Mouse (Mus musculus) heart, postnatal 36 days (tissue): Measurements from ENCODE around the gene Naa80. TPM values are rescaled to one million over a fixed set of nuclear protein-coding genes. Genes with fewer than 3 reads are reported as not detected.

Source experiments
- DNase-seq, 2 experiments: peaks; one replicate each; pipeline ENCODE4 v3.0.0; 2021 to 2022
- intact Hi-C: fragments of 180-260 bp; cut with DNase I; formaldehyde crosslinking; loops from one replicate; pipeline ENCODE4 v1.15.1; 2025
- total RNA-seq, 2 experiments: library from RNA; stranded (reverse); gene quantifications; 2 replicates each; pipeline ENCODE4 v1.2.3; 2021

Naa80 gene
- total RNA-seq, 2 experiments from 2014 or later, result 16.6 to 19.1 TPM

DNA sequence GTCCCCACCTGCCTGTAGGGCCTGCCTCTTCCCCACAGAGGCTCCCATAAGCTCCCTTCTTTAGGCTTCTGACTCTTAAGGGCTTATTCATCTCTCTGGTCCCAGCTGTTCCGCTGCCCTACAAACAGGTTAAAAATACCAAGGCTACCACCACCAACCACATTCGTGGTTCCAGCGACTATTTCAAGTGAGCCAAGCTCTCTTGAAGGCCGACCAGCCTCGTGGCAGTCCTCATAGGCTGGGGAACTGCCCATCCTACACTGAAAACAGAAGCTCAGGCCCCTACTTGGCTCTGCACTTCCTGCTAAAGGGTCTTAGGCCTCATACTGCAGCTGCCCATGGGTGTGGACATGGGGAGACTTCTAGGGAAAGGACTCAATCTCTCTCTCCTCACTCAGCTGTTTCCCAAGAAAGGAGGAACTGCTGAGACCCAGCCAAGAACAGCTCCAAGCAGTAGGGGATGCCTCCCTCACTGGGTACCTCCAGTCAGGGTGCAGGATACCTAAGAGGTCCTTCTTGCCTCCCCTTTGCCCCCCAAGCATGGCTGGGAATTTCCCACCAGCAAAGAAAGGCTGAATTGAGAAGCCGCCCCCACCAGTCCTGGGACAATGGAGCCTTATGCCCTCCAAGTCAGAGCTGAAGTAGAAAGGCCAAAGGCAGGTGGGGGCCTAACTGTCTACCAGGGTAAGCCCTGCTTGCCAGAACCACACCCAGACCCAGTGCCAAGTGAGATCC lies 32.9 kb downstream of the Naa80 start:
- intact Hi-C loops, result loop anchor here (2.0 kb wide), 1 partner anchor 21 kb away; no protein-coding TSS in a partner anchor
- peak in 1 of 2 experiments; percentile 58 for DNase-seq

DNA sequence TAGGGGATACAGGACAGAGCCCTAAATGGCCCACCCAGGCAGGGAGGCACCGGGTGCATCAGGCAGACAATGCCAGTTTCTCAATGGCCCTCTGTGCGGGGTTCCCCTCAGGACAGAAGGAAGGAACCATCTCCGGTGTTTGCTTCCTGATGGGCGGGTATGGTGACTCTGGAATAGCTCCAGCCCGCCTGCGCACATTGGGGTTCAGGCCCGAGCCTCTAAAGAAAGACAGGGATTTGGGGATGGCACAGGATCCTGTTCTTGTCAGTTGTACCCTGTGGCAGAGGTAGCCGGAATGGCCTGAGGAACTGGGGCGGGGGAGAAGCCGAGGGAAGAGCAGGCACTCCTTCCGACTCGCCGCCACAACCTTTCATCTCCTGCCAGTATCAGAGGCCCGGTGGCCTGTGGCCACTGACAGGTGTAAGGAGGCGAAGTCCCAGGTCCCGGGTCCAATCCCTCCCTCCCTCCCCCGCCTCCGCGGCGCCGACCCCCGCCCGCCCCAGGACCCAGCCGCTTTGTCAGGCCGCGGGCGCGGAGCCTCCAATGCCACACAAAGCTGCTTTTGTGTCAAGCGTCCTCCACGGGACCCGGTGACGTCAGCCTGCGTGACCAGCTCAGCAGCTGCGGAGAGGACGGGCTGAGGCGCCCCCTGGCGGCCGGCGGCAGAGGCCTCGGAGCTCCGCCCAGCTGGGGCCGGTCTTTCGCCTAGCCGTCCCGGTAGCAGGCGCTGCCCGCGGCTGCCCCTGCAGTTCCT lies 33.7 kb downstream of the Naa80 start:
- intact Hi-C loops, result loop anchor here (2.0 kb wide), 1 partner anchor 20 kb away; no protein-coding TSS in a partner anchor
- peak; percentile 99 to 100 for DNase-seq

DNA sequence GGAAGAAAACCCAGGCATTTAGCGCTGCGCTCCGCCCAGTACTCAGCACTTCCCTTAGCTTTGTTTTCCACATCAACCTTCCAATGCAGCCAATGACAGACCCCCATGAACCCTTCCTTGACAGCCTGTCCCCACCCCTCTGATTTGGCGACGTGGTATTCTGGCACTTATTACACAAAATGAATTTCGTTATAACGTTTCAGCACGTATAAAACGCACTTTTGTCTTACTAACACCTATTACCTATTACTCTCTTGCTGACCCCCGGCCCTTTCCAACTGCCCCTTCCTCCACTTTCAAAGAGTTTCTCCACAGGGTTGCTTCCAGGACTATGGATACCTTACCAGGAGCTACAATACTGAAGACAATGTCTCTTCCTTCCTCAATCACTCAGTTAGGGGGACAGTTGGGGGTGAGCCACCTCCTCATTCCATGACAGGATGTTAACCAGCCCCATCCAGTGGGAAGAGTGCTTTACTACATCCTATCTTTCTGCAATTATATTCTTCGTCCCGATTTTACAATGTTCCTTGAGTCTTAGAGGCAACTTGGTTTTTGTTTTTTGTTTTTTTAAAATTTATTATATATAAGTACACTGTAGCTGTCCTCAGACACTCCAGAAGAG lies 34.4 kb downstream of the Naa80 start:
- intact Hi-C loops, result loop anchor here (2.0 kb wide), 1 partner anchor 20 kb away; no protein-coding TSS in a partner anchor

DNA sequence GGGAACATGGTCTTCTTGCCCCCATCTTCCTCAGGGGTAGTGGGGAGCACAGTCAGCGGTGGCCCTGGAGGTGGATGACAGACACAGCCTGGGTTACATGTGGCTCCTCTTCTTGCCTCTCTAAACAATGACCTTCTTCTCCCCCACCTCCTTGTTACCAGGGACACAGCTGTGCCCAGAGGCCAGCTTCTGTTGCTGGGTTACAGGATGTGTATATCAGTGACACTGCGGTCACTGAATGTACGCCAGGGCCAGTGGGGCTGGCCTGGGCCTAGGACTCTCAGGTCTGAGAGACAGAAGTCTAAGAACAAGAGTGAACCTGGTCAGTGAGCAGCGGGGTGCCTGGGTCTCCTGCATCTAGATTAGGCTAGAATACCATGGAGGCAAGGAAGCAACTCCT lies 36.3 kb downstream of the Naa80 start:
- intact Hi-C loops, result no loop called here
- DNase-seq, result no peak

More for the DNA sequence above, 34.4 kb downstream of the Naa80 start:
- DNase-seq, result no peak

DNA sequence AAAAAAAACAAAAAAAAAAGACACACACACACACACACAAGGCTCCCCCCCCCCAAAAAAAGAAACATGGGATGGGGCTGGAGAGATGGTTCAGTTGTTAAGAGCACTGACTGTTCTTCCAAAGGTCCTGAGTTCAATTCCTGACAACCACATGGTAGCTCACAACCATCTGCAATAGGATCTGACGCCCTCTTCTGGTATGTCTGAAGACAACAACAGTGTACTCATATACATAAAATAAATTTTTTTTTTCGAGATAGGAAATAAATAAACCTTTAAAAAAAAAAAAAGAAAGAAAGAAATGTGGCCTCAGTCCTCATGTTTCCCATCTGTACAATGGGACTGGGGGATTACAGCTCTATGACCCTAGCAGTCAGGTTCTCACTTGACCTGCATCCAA lies 38.8 kb downstream of the Naa80 start:
- intact Hi-C loops, result no loop called here
- no peak for DNase-seq

DNA sequence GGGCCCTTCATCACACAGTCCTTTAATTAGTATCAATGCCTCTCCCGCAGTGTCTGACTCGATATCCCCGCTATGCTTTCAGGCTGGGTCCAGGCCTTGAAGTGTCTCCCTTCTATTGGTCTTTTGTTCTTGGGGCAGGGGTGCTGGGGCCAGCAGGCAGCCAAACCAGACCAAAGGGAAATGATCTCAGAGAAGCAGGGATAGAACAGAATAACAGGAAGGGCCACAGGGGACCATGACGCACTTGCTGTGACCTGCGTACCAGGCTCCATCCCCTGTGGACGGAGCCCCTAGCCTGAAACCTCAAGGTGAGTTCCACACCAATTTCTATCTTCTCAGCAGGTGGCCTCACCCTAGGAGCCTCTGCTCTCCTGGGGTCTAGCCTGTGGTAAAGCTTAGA lies 39.4 kb downstream of the Naa80 start:
- intact Hi-C loops, result no loop called here
- DNase-seq, result no peak

DNA sequence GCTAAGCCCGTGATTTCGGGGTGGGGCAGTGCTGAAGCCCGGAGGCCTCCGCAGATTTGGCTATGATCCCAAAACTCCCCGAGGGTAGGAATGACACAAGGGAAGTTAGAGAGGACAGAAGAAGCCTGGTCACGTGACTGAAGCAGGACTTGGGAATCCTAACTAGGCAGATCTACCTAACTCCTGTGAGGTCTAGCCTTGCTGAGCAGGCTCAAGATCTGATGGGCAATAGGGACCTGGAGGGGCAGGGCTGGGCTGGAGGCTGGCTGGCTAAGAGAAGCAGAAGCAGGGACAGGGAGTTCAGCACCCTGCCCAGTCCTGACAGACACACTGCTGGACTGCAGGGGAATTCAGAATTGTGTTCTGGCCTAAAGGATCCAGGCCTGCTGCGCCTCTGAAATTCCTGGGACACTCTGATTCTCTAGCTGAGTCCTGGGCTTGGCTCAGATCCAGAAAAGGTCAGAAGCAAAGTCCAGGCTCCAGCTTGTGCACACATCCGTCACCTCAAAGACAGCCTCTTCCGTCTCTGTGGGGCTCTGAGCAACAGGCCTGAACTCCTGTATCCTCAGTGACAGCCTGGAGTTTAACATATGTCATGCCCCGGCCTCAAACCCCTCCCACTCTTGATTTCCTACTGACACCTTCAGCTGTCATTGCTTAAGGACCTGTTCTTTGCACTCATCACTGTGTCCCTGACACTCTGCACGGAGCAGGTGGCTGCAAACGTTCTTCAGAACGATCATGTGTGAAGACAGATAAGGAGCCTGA lies 40.3 kb downstream of the Naa80 start:
- intact Hi-C loops, result no loop called here
- DNase-seq, result peak; percentile 63 to 66

DNA sequence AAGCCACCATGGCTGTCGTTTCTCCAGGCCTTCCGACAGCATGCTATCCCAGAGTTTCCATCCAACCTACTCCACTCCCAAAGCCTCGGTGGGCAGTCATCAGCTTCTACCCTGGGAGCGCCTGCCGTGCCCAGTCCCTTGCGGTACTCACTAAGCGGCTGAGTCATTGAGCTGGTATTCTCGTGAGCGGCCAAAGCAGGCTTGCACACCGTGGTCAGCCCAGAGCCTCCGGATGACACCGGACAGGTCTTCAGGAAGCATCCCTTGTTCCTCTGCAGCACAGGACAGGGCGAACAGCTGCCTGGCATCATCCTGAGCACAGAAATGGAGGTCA lies 40.8 kb downstream of the Naa80 start:
- DNase-seq, result no peak
- intact Hi-C loops, result no loop called here

DNA sequence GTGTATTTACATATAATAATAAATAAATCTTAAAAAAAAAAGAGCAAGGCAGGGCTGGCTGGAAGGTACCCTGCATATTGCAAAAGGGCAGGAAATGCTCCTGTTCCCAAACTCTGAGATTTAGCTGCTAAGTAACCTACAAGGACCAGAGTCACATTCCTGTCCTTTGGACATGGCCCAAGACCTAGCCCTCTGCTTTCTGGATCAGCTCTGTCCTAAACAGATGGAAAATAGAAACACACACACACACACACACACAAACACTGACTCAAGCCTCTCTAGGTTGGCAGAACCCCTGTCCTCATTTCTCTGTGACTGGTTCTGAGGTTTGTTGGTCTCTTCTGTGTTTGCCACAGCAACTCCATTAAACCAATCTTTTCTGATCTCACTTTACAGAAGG lies 42.3 kb downstream of the Naa80 start:
- no peak for DNase-seq
- intact Hi-C loops, result no loop called here

DNA sequence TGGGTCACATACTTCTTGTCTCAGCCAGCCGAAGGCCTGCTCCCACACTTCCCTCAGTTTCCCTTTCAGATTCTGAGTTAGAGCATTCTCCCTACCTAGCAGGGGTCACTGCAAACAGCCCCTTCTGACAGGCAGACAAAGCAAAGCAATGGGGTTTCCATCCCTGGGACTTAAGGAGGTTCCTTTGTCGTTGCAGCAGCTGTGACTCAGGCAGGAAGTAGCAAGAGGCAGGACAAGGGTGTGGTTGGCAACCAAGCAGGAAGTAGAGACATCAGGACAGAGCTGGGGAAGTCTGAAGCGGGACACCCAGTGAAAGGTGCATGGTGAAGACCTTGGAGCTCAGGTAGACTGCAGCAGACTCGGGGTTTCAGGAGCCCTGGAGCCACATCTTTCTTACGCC lies 45.9 kb downstream of the Naa80 start:
- DNase-seq, result peak in 1 of 2 experiments; percentile 49
- intact Hi-C loops, result no loop called here

DNA sequence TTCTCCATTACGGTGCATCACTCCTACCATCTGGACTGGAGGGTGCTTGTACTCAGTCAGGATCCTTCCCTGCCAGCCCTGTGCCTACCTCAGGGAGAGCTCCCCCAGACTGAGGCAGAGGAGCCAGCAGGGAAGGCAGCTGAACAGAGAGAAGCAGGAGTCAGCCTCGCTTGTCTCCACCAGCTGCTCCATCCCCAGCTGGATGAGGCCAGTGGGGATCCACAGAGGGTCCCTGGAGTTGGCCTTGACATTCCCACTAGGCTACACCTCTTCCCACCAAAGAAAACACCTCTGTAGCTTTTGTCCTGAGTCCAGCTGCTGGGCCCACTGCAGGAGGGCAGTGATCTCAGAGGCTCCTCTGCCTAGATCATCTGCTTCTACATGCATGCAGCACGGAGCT lies 46.3 kb downstream of the Naa80 start:
- intact Hi-C loops, result no loop called here

DNA sequence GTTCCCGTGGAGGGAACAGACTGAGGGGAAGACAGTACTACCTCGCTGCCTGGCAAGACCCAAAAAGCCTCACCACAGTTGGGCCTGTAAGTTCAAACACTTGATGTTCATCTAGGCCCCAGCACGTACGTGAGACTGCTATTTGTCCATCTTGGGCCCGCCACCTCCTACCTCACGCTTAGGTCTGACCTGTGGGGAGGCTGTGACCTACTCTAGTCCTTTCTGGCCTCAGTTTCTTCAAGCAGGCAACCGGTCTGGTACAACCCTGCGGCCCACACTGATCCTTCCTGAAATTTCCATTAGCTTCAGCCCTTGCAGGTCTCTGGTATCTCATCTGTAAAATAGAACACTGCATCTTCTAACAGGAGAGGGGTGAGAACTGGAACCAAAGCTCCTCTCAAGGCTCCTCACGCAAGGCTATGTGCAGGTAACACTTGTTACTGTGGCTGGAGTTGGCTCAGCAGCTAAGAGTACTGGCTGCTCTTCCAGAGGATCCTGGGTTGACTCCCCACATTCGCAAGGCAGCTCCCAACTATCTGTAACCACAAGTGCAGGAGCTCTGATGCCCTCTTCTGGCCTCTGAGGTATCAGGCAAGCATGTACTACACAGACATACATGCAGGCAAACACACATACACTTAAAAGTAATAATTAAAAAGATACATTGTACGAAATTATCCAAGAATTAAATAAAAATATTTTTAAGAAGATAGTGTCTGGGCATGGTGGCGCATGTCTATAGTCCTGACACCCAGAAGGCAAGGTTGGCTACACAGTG lies 46.9 kb downstream of the Naa80 start:
- intact Hi-C loops, result loop anchor here (1.0 kb wide), 1 partner anchor 19 kb away; no protein-coding TSS in a partner anchor
- peak in 1 of 2 experiments; percentile 14 for DNase-seq

More for the DNA sequence above, 46.3 kb downstream of the Naa80 start:
- DNase-seq, result no peak

DNA sequence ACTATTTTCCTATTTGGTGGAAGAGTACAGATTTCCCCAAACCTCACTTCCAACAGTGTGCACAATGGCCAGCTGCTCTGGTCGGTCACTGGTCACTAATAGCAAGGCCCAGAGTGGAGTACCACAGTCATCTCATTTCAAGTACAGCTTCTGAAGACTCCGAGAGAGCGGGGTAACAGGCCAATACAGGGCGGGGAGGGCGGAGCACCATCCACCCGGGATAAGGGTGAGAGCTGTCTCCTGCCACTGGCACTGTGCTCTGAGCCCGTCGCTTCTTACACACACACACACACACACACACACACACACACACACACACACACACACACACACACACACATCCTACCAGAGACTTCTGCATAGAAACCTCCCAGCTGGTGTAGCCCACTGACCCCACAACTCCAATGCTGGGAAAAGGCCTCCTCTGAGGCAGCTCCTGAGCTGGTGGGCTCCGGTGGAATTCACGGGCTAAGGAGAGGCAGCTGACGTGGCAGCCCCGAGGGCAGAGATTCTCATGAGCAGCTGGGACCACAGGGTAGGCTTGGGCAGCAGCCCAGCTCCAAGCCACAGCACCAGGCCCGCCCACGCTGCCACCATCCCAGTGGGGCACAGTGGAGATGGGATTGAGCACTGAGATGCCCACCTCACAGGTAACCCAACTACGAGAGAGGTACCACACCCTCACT lies 47.6 kb downstream of the Naa80 start:
- intact Hi-C loops, result loop anchor here (1.0 kb wide), 1 partner anchor 18 kb away; no protein-coding TSS in a partner anchor
- no peak for DNase-seq

DNA sequence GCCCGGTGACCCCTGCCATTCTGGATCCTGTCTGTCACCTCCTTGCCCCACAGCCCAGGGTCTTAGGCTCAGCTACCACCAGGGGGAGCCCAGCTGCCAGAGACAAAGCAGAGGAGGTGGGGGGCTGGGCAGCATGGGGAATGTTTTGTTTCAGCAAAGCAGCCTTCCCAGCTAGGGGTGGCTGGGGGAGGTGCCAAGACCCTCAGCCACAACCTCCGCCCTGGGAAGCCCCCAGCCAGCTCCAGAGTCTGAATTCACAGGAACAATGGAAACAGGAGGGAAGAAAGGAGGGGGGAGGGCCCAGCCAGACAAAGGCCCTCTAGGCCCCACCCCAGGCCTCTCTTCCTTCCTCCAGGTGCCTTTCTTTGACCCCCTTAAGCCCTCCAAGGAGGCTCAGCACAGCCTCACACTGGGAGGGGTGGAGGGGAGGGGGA lies 48.2 kb downstream of the Naa80 start:
- intact Hi-C loops, result loop anchor here (1.0 kb wide), 1 partner anchor 17 kb away; no protein-coding TSS in a partner anchor

DNA sequence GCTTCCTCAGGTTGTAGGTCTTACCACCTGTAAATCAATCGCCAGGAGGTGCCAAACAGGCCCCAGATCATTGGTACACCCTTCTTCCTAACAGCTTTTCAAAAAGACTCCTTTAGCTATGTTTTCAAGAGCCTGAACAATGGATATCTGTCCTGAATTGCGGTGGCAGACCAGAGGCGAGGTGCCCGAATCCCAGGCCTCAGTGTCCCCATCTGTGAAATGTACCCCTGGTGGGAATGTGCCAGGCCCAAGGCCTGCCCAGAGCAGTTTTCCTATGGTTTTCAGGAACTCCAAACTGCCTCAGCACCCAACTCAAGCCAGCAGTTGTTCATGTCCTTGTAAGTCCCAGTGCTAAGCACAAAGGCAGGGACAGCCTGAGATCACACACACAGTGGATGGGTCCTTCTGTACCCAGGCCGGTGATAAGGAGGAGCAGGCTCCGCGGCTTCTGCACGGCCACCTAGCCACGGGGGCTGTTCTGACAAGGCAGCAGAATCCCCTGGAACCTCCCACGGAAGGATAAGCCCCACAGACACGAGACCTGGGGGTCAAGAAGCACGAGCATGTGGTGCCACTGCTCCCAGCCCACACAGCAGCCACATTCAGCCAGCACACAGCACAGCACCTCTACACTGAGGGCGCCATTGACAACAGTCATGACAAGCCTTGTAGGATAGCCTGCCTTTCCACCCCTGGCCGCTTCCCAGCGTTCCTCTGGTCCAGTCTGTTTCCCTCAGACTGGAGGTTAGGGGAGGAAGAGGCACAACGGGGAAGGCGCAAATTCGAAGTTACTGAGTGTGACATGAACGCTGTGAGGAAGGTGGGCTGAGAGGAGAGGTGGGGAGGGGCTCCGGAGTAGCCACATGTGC lies 48.9 kb downstream of the Naa80 start:
- DNase-seq, result no peak
- intact Hi-C loops, result no loop called here

More for the DNA sequence above, 48.2 kb downstream of the Naa80 start:
- peak; percentile 84 to 85 for DNase-seq

DNA sequence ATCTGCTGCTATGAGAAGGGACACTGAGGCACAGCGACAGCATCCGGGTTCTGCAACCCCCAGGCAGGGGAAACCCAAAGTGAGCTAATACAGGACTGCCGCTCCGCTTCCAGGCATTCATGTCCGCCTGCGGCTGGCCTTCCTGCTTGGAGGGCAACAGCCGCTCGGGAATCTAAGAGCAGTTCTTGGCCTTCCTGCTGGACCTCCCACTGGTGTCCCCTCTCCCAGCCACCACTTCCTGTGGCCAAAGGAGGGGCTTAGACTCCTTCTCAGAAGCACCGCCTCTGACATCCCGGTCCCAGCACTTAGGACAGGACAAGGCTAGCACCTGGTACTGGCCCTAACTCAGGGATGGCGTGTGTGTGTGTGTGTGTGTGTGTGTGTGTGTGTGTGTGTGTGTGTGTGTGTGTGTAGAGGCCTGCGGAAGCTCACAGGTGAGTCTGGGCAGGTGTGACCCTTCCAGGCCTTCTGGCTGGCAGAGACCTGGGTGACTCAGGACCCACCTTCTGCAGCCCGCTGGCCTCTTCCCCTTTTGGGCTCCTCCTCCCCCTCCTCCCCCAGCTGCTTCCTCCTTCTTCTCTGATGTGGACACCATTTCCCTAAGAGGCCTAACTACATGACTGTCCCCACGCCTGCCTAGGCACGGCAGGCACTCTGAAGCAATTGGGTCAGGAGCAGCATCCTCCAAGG lies 50.2 kb downstream of the Naa80 start:
- intact Hi-C loops, result no loop called here

DNA sequence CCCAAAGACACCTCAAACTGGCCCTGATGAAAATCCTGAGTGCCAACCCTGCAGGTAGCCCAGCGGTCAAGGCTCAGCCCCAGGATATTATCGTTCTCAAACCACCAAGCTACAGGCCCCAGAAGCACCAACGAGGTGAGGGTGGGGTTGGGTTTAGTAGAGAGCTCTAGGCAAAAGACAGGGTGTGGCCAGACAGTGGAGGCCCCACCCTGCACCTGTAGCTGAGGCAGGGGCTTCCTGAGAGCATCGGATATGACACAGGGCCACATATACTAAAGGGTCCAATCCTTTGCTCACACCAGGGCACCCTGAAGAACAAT lies 50.7 kb downstream of the Naa80 start:
- DNase-seq, result no peak

More for the DNA sequence above, 50.2 kb downstream of the Naa80 start:
- DNase-seq, result peak; percentile 61 to 72

More for the DNA sequence above, 50.7 kb downstream of the Naa80 start:
- intact Hi-C loops, result no loop called here
